Mouse (Mus musculus) gastrocnemius, adult 2 months (tissue): ENCODE measurements around the gene Gm20219. TPM values are rescaled to one million over a fixed set of nuclear protein-coding genes. Genes with fewer than 3 reads are reported as not detected.
A peak's percentile ranks its signal among the peaks of the same experiment; 100 is the strongest.

Source experiments
- DNase-seq: peaks from one replicate; pipeline ENCODE4 v3.0.0; 2022
- H3K27ac ChIP-seq: fragments of 200-600 bp; 2 replicates; pipeline ENCODE4 v1.8.1; 2022; ENCODE audit warnings: mild to moderate bottlenecking
- H3K4me3 ChIP-seq: fragments of 200-600 bp; 2 replicates; pipeline ENCODE4 v1.8.1; 2022; ENCODE audit warnings: mild to moderate bottlenecking, moderate library complexity
- CTCF ChIP-seq: fragments of 200-600 bp; IDR thresholded peaks from 2 replicates; pipeline ENCODE4 v1.8.1; 2022; ENCODE audit warnings: antibody characterized with exemption, mild to moderate bottlenecking, moderate library complexity
- intact Hi-C: fragments of 180-260 bp; cut with DNase I; formaldehyde crosslinking; loops from one replicate; pipeline ENCODE4 v1.15.1; 2025
- total RNA-seq, 2 experiments: library from RNA; stranded (reverse); gene quantifications; 2 replicates each; pipeline ENCODE4 v1.2.3; 2021

Gene Gm20219
- total RNA-seq, 2 experiments from 2014 or later: 0.89 to 1.1 TPM

GRCm38 (mm10) chr17:56572939-56573338 is 18.8 kb upstream of the Gm20219 start:
- Histone ChIP-seq H3K27ac (no peak overlapping the region), H3K4me3 (no peak overlapping the region)
- no peak for TF ChIP-seq CTCF
- intact Hi-C loops: no loop called here
- no peak for DNase-seq

GRCm38 (mm10) chr17:56572154-56572553 is 18.0 kb upstream of the Gm20219 start:
- intact Hi-C loops: no loop called here

GRCm38 (mm10) chr17:56570287-56570686 is 16.1 kb upstream of the Gm20219 start:
- H3K27ac ChIP-seq: no peak overlapping the region
- no peak for TF ChIP-seq CTCF
- intact Hi-C loops: no loop called here

More at GRCm38 (mm10) chr17:56572154-56572553, 18.0 kb upstream of the Gm20219 start:
- no peak for TF ChIP-seq CTCF
- Histone ChIP-seq H3K4me3 (no peak overlapping the region), H3K27ac (no peak overlapping the region)
- no peak for DNase-seq

GRCm38 (mm10) chr17:56567370-56567769 is 13.2 kb upstream of the Gm20219 start:
- DNase-seq: no peak
- Histone ChIP-seq H3K4me3 (no peak overlapping the region), H3K27ac (no peak overlapping the region)
- TF ChIP-seq CTCF: no peak
- intact Hi-C loops: no loop called here

More at GRCm38 (mm10) chr17:56570287-56570686, 16.1 kb upstream of the Gm20219 start:
- H3K4me3 ChIP-seq: no peak overlapping the region
- no peak for DNase-seq

- no peak for TF ChIP-seq CTCF
- no peak overlapping the region for H3K4me3 ChIP-seq
- H3K27ac ChIP-seq: no peak overlapping the region; the same call in 1 of the 2 replicates
- intact Hi-C loops: no loop called here
- no peak for DNase-seq
Measured at GRCm38 (mm10) chr17:56566918-56567317, 12.7 kb upstream of the Gm20219 start.

GRCm38 (mm10) chr17:56566293-56566692 is 12.1 kb upstream of the Gm20219 start:
- TF ChIP-seq CTCF: no peak
- intact Hi-C loops: no loop called here
- no peak overlapping the region for H3K27ac ChIP-seq
- no peak overlapping the region for H3K4me3 ChIP-seq
- no peak for DNase-seq

- Histone ChIP-seq H3K4me3 (no peak overlapping the region), H3K27ac (no peak overlapping the region)
- no peak for TF ChIP-seq CTCF
- intact Hi-C loops: no loop called here
- DNase-seq: no peak
Measured at GRCm38 (mm10) chr17:56561866-56562265, 7.7 kb upstream of the Gm20219 start.

GRCm38 (mm10) chr17:56560131-56560530 is 5.9 kb upstream of the Gm20219 start:
- TF ChIP-seq CTCF: no peak
- intact Hi-C loops: no loop called here
- H3K4me3 ChIP-seq: no peak overlapping the region
- no peak for DNase-seq
- no peak overlapping the region for H3K27ac ChIP-seq

GRCm38 (mm10) chr17:56559386-56559785 is 5.2 kb upstream of the Gm20219 start:
- TF ChIP-seq CTCF: no peak
- H3K27ac ChIP-seq: no peak overlapping the region
- no peak for DNase-seq
- H3K4me3 ChIP-seq: no peak overlapping the region
- intact Hi-C loops: loop anchor here (10.0 kb wide), 2 partner anchors 105 to 135 kb away; no protein-coding TSS in a partner anchor

GRCm38 (mm10) chr17:56558448-56558847 is 4.3 kb upstream of the Gm20219 start:
- no peak overlapping the region for H3K27ac ChIP-seq
- intact Hi-C loops: loop anchor here (10.0 kb wide), 2 partner anchors 106 to 134 kb away; no protein-coding TSS in a partner anchor
- peak; percentile 70 for DNase-seq
- H3K4me3 ChIP-seq: no peak overlapping the region
- peak; percentile 95 for TF ChIP-seq CTCF

- peak; percentile 75 for DNase-seq
- no peak; the same call in none of the 2 replicates for TF ChIP-seq CTCF
- Histone ChIP-seq H3K27ac (no peak overlapping the region), H3K4me3 (no peak overlapping the region)
- intact Hi-C loops: loop anchor here (2.0 to 10.0 kb wide), 4 partner anchors 71 to 196 kb away; no protein-coding TSS in a partner anchor
Measured at GRCm38 (mm10) chr17:56552781-56553363, 1.3 kb downstream of the Gm20219 start.

GRCm38 (mm10) chr17:56551841-56552581 is 2.2 kb downstream of the Gm20219 start:
- no peak for TF ChIP-seq CTCF
- no peak overlapping the region for H3K4me3 ChIP-seq
- no peak for DNase-seq
- no peak overlapping the region for H3K27ac ChIP-seq
- intact Hi-C loops: loop anchor here (2.0 to 10.0 kb wide), 4 partner anchors 70 to 195 kb away; no protein-coding TSS in a partner anchor

- TF ChIP-seq CTCF: no peak
- intact Hi-C loops: loop anchor here (5.0 to 10.0 kb wide), 3 partner anchors 69 to 126 kb away; no protein-coding TSS in a partner anchor
- DNase-seq: no peak
- Histone ChIP-seq H3K4me3 (no peak overlapping the region), H3K27ac (no peak overlapping the region)
Measured at GRCm38 (mm10) chr17:56550784-56551475, 3.3 kb downstream of the Gm20219 start.
